Mouse (Mus musculus) ES-E14 (cell line): ENCODE data around the gene Gm45261. TPM values are rescaled to one million over a fixed set of nuclear protein-coding genes. Genes with fewer than 3 reads are reported as not detected.
A peak's percentile ranks its signal among the peaks of the same experiment; 100 is the strongest.

Experiments used
- DNase-seq: peaks from one replicate; pipeline ENCODE4 v3.0.0-alpha.2; 2013; ENCODE audit warnings: low read depth, low spot score
- H3K27ac ChIP-seq: 2 replicates; pipeline ENCODE4 v1.5.1; 2012; ENCODE audit warnings: low read depth, mild to moderate bottlenecking, low read length, moderate library complexity, mixed read lengths; ENCODE audit not compliant: poor library complexity, insufficient read depth, severe bottlenecking
- H3K36me3 ChIP-seq: 2 replicates; pipeline ENCODE4 v1.6.1; 2012; ENCODE audit warnings: mild to moderate bottlenecking, low read length, moderate library complexity, mixed read lengths; ENCODE audit not compliant: control insufficient read depth, poor library complexity, insufficient read depth, severe bottlenecking
- H3K4me1 ChIP-seq, 2 experiments: fragments of 150-350 bp in 1 of 2; sonication (generic) in 1 of 2; 2 replicates each; pipeline ENCODE4 v1.6.1; 2012; ENCODE audit warnings: low read length in 2 of 2, mild to moderate bottlenecking in 1 of 2, mixed read lengths in 1 of 2; ENCODE audit not compliant: control insufficient read depth in 2 of 2, insufficient read depth in 2 of 2, poor library complexity in 1 of 2
- H3K4me3 ChIP-seq, 2 experiments: fragments of 150-350 bp in 1 of 2; sonication (generic) in 1 of 2; 2 replicates each; pipeline ENCODE4 v1.5.1; 2012; ENCODE audit warnings: low read length in 2 of 2, low read depth in 1 of 2, mild to moderate bottlenecking in 1 of 2, mixed read lengths in 1 of 2; ENCODE audit not compliant: insufficient read depth in 1 of 2, poor library complexity in 1 of 2, severe bottlenecking in 1 of 2
- H3K9ac ChIP-seq: 2 replicates; pipeline ENCODE4 v1.6.1; 2012; ENCODE audit warnings: low read depth, mild to moderate bottlenecking, low read length, mixed read lengths; ENCODE audit not compliant: poor library complexity, insufficient read depth, severe bottlenecking
- H3K9me3 ChIP-seq: fragments of 150-350 bp; sonication (generic); 2 replicates; pipeline ENCODE4 v1.6.1; 2012; ENCODE audit warnings: low read depth, mild to moderate bottlenecking, low read length; ENCODE audit not compliant: control insufficient read depth, insufficient read depth
- CHD2 ChIP-seq: IDR thresholded peaks from 2 replicates; pipeline ENCODE4 v1.6.1; 2014; ENCODE audit warnings: mild to moderate bottlenecking, low read depth, low read length, inconsistent platforms
- HCFC1 ChIP-seq: IDR thresholded peaks from 2 replicates; pipeline ENCODE4 v1.6.1; 2012; ENCODE audit warnings: low read length, inconsistent platforms, borderline replicate concordance; ENCODE audit not compliant: insufficient read depth
- MAFK ChIP-seq: IDR thresholded peaks from 2 replicates; pipeline ENCODE4 v1.6.1; 2014; ENCODE audit warnings: mild to moderate bottlenecking, low read depth, low read length, inconsistent platforms; ENCODE audit not compliant: insufficient read depth
- ZC3H11A ChIP-seq: IDR thresholded peaks from 2 replicates; pipeline ENCODE4 v1.6.1; 2012; ENCODE audit warnings: low read depth, mild to moderate bottlenecking, inconsistent platforms, low read length, borderline replicate concordance
- ZNF384 ChIP-seq: IDR thresholded peaks from 2 replicates; pipeline ENCODE4 v1.6.1; 2012; ENCODE audit warnings: low read depth, low read length, inconsistent platforms
- in situ Hi-C, 2 experiments: fragments of 600-800 bp; cut with MboI; formaldehyde crosslinking; loops; one replicate each; pipeline ENCODE4 v1.15.1; 2025; ENCODE audit warnings: low sequenced_read_pairs in 2 of 2, inconsistent platforms in 1 of 2; ENCODE audit not compliant: unreplicated experiment in 2 of 2
- total RNA-seq: library from RNA; depleted of rRNA; stranded (reverse); fragments of 300-350 nt; gene quantifications from 2 replicates; pipeline ENCODE4 v1.2.3, GENCODE M21; 2012; rRNA removed

Gm45261 gene
- total RNA-seq, 1 experiment = not detected

- TF ChIP-seq HCFC1 (no peak), ZC3H11A (peak; percentile 51; the same call in 1 of the 2 replicates), CHD2 (no peak)
- H3K4me1 ChIP-seq = 0 out of 4 replicates have a peak, but pooled peaks cover 0 to 2% of the 10 kb centered on the region in 2 experiments
These were observed 52.7 kb downstream of the Gm45261 start for GRCm38 (mm10) chr1:80408586-80408985.

GRCm38 (mm10) chr1:80404196-80404595, 57.1 kb downstream of the Gm45261 start:
- no peak overlapping the region for H3K27ac ChIP-seq
- DNase-seq = no peak
- in situ Hi-C loops = loop anchor here in 1 of 2 experiments (25.0 kb wide), 1 partner anchor 217 kb away; no protein-coding TSS in a partner anchor
- no peak overlapping the region for H3K4me3 ChIP-seq
- TF ChIP-seq MAFK (no peak), ZC3H11A (no peak), CHD2 (no peak)
- H3K9ac ChIP-seq = no peak overlapping the region
- peaks cover 2 to 3% of the 10 kb centered on the region in 2 experiments; a peak in 1 of 4 replicates for H3K4me1 ChIP-seq
- H3K36me3 ChIP-seq = no peaks in the 10 kb centered on the region
- no peaks in the 10 kb centered on the region for H3K9me3 ChIP-seq

More at GRCm38 (mm10) chr1:80408586-80408985, 52.7 kb downstream of the Gm45261 start:
- Histone ChIP-seq H3K27ac (no peak overlapping the region), H3K36me3 (no peaks in the 10 kb centered on the region), H3K9ac (no peak overlapping the region), H3K9me3 (no peaks in the 10 kb centered on the region), H3K4me3 (no peak overlapping the region)
- peak; percentile 56 for DNase-seq
- in situ Hi-C loops = loop anchor here in 1 of 2 experiments (25.0 kb wide), 1 partner anchor 221 kb away; no protein-coding TSS in a partner anchor

GRCm38 (mm10) chr1:80403366-80403893, 57.8 kb downstream of the Gm45261 start:
- in situ Hi-C loops = loop anchor here in 1 of 2 experiments (25.0 kb wide), 1 partner anchor 216 kb away; no protein-coding TSS in a partner anchor
- Histone ChIP-seq H3K4me3 (no peak overlapping the region), H3K36me3 (no peaks in the 10 kb centered on the region), H3K27ac (no peak overlapping the region), H3K9me3 (no peaks in the 10 kb centered on the region), H3K9ac (no peak overlapping the region), H3K4me1 (peaks cover 2 to 3% of the 10 kb centered on the region in 2 experiments; a peak in 1 of 4 replicates)
- TF ChIP-seq HCFC1 = no peak
- no peak; the same call in 1 of the 2 replicates for TF ChIP-seq CHD2
- TF ChIP-seq MAFK = no peak
- no peak for TF ChIP-seq ZNF384
- no peak for TF ChIP-seq ZC3H11A
- peak; percentile 29 for DNase-seq

GRCm38 (mm10) chr1:80401961-80402360, 59.3 kb downstream of the Gm45261 start:
- TF ChIP-seq ZC3H11A = no peak
- no peak for TF ChIP-seq ZNF384
- no peak for TF ChIP-seq MAFK
- no peak for TF ChIP-seq CHD2
- TF ChIP-seq HCFC1 = no peak
- in situ Hi-C loops = loop anchor here in 1 of 2 experiments (25.0 kb wide), 1 partner anchor 215 kb away; no protein-coding TSS in a partner anchor
- Histone ChIP-seq H3K4me1 (peaks cover 2 to 3% of the 10 kb centered on the region in 2 experiments; a peak in 1 of 4 replicates), H3K27ac (no peak overlapping the region), H3K4me3 (no peak overlapping the region), H3K36me3 (no peaks in the 10 kb centered on the region), H3K9ac (no peak overlapping the region), H3K9me3 (no peaks in the 10 kb centered on the region)
- DNase-seq = no peak

Other genes with a start within 250 kb of the Gm45261 start
- 0.18 and 0.26 TPM in 2 replicates for gene Fam124b, start 243.0 kb downstream of the Gm45261 start, total RNA-seq
- 53.8 and 89.7 TPM in 2 replicates for gene Cul3, start 121.0 kb downstream of the Gm45261 start, total RNA-seq